Mouse (Mus musculus) neural tube, embryonic 10.5 days (tissue): ENCODE measurements around the gene Masp1.

Experiments used
- DNase-seq: peaks from one replicate; pipeline ENCODE4 v3.0.0-alpha.2; 2017; ENCODE audit warnings: low spot score; ENCODE audit errors: extremely low spot score

Gene Masp1

GRCm38 (mm10) chr16:23520235-23520871, at the start of gene Masp1, which contains the start of gene Rtp4:
Masp1 (minus strand) TSS chr16:23520815.
Rtp4 (plus strand) TSS chr16:23520291.
- DNase-seq, result peak; percentile 47

- no peak for DNase-seq
Observed at GRCm38 (mm10) chr16:23568369-23568958, 47.8 kb upstream of the Masp1 start.

GRCm38 (mm10) chr16:23557669-23558068, 37.1 kb upstream of the Masp1 start:
- no peak for DNase-seq

DNA sequence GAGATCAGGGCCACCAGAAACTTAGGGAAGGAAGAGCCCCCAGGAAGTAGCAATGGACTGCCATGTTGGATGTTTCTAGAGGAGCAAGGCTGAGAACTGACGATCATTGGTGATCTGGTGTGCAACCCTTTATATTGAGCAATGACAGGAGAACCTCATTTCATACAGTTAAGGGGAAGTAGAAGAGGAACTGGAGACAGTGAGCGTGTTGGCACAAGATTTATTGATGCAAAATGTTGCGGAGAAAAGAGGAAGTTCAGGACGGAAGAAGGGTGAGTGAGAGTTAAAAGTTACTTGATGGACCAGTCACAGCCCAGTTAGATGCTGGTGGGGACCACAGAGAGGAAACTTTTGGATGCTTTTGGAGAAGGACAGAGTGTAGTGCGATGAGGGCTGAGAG, 36.6 kb upstream of the Masp1 start:
- DNase-seq, result no peak

- no peak for DNase-seq
Observed at GRCm38 (mm10) chr16:23554673-23555072, 34.1 kb upstream of the Masp1 start.

GRCm38 (mm10) chr16:23550981-23551582, 30.5 kb upstream of the Masp1 start:
- DNase-seq, result peak; percentile 11

DNA sequence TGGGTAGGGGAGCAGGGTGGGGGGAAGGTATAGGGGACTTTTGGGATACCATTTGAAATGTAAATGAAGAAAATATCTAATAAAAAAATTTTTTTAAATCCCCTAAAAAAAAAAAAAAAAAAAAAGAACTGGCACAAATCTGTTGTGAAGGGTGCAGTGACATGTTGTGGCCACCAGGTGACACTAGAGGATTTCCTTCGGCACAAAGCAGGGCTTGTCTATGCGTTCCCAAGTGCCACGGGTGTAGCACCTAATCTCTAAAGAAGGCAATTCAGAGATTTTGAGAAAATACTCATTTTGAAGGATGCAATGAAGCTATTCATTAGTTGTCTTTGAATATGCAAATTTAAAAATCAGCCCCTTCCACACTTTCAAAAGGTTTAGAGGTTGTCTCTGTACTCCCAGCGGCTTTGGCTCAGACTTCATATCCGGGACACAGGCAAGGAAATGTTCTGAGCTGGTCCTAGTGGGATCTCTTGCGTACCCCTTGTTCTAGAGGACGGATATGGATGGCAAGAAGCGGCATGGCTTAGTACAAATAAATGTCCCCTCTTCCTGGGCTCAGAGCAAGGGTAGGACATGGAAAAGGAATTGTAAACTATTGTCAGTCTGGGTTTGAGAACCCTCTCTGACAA, 29.8 kb upstream of the Masp1 start:
- DNase-seq, result peak; percentile 35

DNA sequence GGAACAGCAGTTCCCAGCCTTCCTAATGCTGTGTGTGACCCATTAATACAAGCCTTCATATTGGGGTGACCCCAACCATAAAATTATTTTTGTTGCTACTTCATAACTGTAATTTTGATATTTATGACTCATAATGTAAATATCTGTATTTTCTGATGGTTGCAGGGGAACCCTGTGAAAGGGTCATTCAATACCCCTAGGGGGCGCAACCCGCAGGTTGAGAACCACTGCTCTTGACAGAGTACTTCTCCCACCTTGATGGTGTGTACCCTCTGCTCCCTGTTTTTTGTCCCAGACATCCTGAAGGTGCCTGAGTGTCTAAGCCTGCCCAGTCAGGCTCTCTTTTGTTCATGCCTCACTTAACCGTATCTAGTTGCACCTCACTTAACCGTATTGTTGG, 27.2 kb upstream of the Masp1 start:
- DNase-seq, result peak; percentile 9

DNA sequence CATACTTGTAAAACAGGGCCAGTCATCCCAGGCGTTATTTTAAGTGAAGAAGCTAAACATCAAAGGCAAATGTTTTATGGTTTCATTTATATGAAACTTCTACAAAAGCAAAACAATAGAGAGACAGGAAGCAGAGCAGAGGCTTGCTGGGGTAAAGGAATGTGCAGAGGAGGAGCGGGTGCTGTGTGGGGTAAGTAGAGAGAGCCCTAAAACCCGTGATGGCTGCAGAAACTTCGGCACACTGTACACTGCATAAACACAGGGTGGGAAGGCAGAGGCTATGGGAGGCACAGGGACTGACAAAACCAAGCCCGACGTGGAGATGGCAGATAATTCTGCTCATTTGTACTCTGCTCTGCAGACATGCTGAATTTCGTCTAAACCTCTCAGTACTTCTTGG, 23.7 kb upstream of the Masp1 start:
- peak; percentile 10 for DNase-seq

DNA sequence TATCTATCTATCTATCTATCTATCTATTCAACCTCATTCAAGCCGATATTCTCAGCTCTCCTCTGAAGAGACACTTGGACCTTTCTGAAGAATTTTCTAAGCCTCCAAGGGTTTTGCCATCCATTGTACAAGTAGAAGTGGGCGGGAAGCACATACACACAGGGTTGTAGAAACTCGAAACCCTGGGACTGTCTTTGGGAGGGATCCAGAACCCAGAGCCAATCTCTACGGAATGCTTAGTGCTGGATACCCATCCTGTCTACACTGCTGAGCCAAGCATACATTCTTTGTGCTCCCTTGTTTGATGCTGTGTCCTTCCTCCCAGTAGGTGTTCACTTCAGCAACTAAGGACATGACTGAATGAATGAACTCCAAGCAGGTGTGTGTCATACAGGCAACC, 22.3 kb upstream of the Masp1 start:
- no peak for DNase-seq

GRCm38 (mm10) chr16:23541046-23541445, 20.4 kb upstream of the Masp1 start:
- no peak for DNase-seq

- no peak for DNase-seq
Observed at GRCm38 (mm10) chr16:23533707-23534106, 13.1 kb upstream of the Masp1 start.

GRCm38 (mm10) chr16:23529186-23529585, 8.6 kb upstream of the Masp1 start:
- DNase-seq, result no peak

- peak; percentile 10 for DNase-seq
Observed at GRCm38 (mm10) chr16:23522081-23522480, 1.5 kb upstream of the Masp1 start.

DNA sequence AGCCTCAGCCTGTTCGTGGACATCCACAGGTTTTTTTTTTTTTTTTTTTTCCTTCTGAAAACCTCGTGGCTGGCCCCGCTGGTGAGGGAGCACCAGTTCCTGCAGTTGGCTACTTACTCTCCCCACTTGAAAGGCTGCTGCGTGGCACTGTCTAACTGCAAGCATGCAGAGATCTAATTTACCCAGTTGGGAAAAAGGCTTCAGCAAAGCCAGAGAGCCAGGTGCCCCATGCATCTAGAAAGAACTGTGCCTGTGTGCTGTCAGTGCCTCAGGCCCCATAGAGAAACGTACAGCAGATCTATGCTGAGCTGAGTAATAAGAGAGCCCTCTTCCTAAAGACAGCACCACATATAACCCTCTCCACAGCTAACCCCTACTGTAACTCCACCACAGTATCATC, 477 bp upstream of the Masp1 start:
- no peak for DNase-seq

GRCm38 (mm10) chr16:23519771-23520170, 844 bp downstream of the Masp1 start:
- no peak for DNase-seq

- no peak for DNase-seq
Observed at GRCm38 (mm10) chr16:23518567-23519369, 1.8 kb downstream of the Masp1 start.

GRCm38 (mm10) chr16:23517754-23518566, 2.7 kb downstream of the Masp1 start:
- no peak for DNase-seq

- DNase-seq, result no peak
Observed at GRCm38 (mm10) chr16:23517230-23517629, 3.4 kb downstream of the Masp1 start.

GRCm38 (mm10) chr16:23516606-23517005, 4.0 kb downstream of the Masp1 start:
- DNase-seq, result no peak

DNA sequence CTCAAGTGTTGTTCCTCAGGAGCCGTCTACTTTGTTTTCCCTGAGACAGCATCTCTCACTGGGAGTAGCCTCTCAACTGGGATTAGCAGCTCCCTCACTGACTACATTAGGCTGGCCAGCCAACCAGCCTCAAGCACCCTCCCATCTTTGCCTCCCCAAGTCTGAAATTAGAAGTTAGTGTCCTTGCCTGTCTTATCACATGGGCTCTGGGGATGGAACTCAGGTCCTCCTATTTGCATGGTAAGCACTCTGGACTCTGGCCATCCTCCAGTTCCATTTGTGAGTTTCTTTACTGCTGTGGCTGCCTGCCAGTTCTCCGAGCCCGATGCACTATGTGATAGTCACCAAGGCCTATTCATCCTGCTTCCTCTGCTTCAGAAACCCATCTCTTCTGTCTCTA, 4.8 kb downstream of the Masp1 start:
- no peak for DNase-seq
